Mouse (Mus musculus) kidney, embryonic 14.5 days (tissue): Measurements from ENCODE around the gene Fmo5. TPM values are rescaled to one million over a fixed set of nuclear protein-coding genes. Genes with fewer than 3 reads are reported as not detected.

Source experiments
- ATAC-seq: fragments of 200-750 bp; cut with Nextera tagmentation; 2 replicates; pipeline ENCODE4 v1.8.0; 2017; ENCODE audit warnings: moderate number of reproducible peaks, mild to moderate bottlenecking, moderate TSS enrichment, moderate library complexity; ENCODE audit not compliant: low FRiP score, low TSS enrichment
- H3K27ac ChIP-seq: fragments of 300-500 bp; sonication (generic); 2 replicates; pipeline ENCODE4 v1.5.1; 2014; ENCODE audit warnings: low read depth, mild to moderate bottlenecking, low read length, moderate library complexity, mixed read lengths
- H3K27me3 ChIP-seq: fragments of 300-500 bp; sonication (generic); 2 replicates; pipeline ENCODE4 v1.6.1; 2014; ENCODE audit warnings: mild to moderate bottlenecking, low read length; ENCODE audit not compliant: control insufficient read depth, insufficient read depth
- H3K36me3 ChIP-seq: fragments of 300-500 bp; sonication (generic); 2 replicates; pipeline ENCODE4 v1.6.1; 2014; ENCODE audit warnings: low read length, mixed read lengths; ENCODE audit not compliant: control insufficient read depth, insufficient read depth
- H3K4me1 ChIP-seq: fragments of 300-500 bp; sonication (generic); 2 replicates; pipeline ENCODE4 v1.6.1; 2014; ENCODE audit warnings: low read length, mixed read lengths; ENCODE audit not compliant: control insufficient read depth, insufficient read depth
- H3K4me2 ChIP-seq: fragments of 300-500 bp; sonication (generic); replicated peaks from 2 replicates; pipeline ENCODE4 v1.6.1; 2014; ENCODE audit warnings: low read depth, mild to moderate bottlenecking, low read length
- H3K4me3 ChIP-seq: fragments of 300-500 bp; sonication (generic); 2 replicates; pipeline ENCODE4 v1.5.1; 2014; ENCODE audit warnings: mild to moderate bottlenecking, low read length
- H3K9ac ChIP-seq: fragments of 300-500 bp; sonication (generic); 2 replicates; pipeline ENCODE4 v1.6.1; 2014; ENCODE audit warnings: low read depth, mild to moderate bottlenecking, low read length, moderate library complexity
- H3K9me3 ChIP-seq: fragments of 300-500 bp; sonication (generic); 2 replicates; pipeline ENCODE4 v1.6.1; 2016; ENCODE audit warnings: low read length; ENCODE audit not compliant: control insufficient read depth
- WGBS: fragments of 180-500 bp; shearing (Covaris S2); extraction: QIAGEN DNeasy Blood & Tissue Kit; methylation state at CpG from one replicate; pipeline ENCODE4 v1.1.7; 2014; 5-methylcytosine and 5-hydroxymethylcytosine counted together
- microRNA-seq: library from miRNA; unstranded; fragments of <30 nt; microRNA quantifications from one replicate; pipeline ENCODE4, GENCODE M21; 2016
- polyA plus RNA-seq: library from polyadenylated mRNA; unstranded; fragments of >200 nt; fragmentation: Nextera tagmentation; extraction: Ambion mirVana; gene quantifications from 2 replicates; pipeline ENCODE4 v1.2.1, GENCODE M21; 2014

Gene Fmo5
- polyA plus RNA-seq, 1 experiment from 2014 or later, result 1.8 TPM

DNA sequence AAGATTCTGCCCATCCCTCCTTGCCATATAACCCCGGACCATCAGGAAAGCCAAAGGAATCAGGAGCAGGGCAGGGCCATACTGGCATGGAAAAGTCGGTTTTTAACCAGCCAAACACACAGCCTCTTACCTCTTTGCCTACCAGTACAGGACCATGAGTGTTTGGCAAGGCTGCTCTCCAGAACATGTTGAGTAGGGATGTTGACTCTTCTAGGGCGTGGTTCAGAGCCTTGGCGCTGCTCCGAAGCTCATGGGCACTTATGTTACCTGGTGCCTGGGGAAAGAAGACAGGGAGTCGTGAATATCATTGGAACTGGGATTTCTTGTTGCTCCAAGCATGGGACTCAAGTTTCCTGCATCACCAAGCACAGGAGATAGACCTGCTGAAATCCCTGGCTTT is 65.2 kb downstream of the Fmo5 start:
- WGBS, result 90% methylated on average over 6 of the region's 6 CpGs
- no peak overlapping the region for H3K4me2 ChIP-seq
- no peak for ATAC-seq

DNA sequence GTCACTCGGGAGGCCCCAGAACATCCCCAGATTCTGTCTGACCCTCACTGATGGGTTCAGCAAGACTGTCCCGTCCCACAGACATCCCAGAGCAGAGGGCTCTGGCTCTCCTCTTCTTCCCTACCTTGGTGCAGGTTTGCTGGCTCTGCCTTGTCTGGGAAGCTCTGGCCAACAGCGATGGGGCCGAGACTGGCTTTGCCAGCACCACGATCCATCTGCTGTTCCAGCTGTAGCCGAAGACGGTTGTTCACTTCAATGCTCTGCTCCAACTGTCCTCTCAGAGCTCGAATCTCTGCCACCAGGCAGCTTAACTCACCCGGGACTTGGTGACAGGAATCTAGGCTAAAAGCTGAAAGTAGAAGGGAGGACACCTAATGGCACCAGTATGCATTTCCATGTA is 68.3 kb downstream of the Fmo5 start:
- WGBS, result 85% methylated on average over 9 of the region's 9 CpGs

More for the DNA sequence above, 65.2 kb downstream of the Fmo5 start:
- Histone ChIP-seq H3K4me1 (no peaks in the 10 kb centered on the region), H3K27me3 (no peaks in the 10 kb centered on the region), H3K36me3 (no peaks in the 10 kb centered on the region), H3K27ac (no peak overlapping the region), H3K4me3 (no peak overlapping the region), H3K9ac (no peak overlapping the region), H3K9me3 (no peaks in the 10 kb centered on the region)

DNA sequence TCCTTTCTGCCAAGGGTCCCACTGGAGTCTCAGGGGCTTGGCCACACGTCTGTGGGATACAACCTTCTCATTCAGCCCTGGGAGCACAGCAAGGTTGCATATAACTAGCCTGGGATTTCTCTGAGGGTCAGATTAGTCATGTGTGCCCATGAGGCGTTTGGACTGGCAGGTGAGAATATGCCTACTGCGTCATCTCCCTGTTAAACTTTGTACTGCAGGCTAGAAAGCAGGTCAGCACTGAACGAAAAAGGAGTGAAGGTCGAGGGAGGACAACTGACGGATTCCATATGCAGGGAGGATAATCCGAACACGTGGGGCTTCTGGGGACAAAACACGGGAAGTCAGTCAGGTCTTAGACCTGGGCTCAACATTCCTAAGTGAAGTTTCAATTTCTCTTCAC is 68.7 kb downstream of the Fmo5 start:
- H3K4me3 ChIP-seq, result no peak overlapping the region
- H3K9me3 ChIP-seq, result no peaks in the 10 kb centered on the region
- H3K36me3 ChIP-seq, result no peaks in the 10 kb centered on the region
- no peak for ATAC-seq
- H3K27ac ChIP-seq, result no peak overlapping the region
- no peaks in the 10 kb centered on the region for H3K27me3 ChIP-seq
- H3K4me2 ChIP-seq, result no peak overlapping the region
- H3K9ac ChIP-seq, result no peak overlapping the region
- whole genome bisulfite sequencing, result 53% methylated on average over 9 of the region's 9 CpGs
- H3K4me1 ChIP-seq, result no peaks in the 10 kb centered on the region

More for the DNA sequence above, 68.3 kb downstream of the Fmo5 start:
- no peak overlapping the region for H3K27ac ChIP-seq
- no peak overlapping the region for H3K4me3 ChIP-seq
- H3K27me3 ChIP-seq, result no peaks in the 10 kb centered on the region
- H3K9ac ChIP-seq, result no peak overlapping the region
- no peak for ATAC-seq
- H3K4me1 ChIP-seq, result no peaks in the 10 kb centered on the region
- no peaks in the 10 kb centered on the region for H3K9me3 ChIP-seq
- H3K4me2 ChIP-seq, result no peak overlapping the region
- H3K36me3 ChIP-seq, result no peaks in the 10 kb centered on the region

DNA sequence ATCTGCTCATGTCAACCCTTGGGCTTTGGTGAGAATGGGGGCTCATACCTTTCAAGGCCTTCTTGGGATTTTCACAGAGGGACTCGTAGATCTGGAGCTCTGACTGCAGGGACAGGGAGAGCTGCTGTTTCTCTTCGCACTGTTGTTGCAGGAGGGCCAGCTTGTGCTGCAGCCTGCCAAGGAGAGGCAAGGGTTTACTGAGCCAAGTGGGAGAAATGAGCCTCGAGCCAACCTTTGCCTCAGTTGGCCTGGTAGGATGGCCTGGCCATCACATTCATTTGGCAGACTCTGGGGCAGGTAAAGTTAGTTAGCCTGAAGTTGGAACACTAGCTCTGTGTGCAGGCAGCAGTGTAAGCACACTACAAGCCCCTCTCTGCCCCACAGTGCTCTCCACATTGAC is 70.5 kb downstream of the Fmo5 start:
- no peaks in the 10 kb centered on the region for H3K9me3 ChIP-seq
- H3K4me2 ChIP-seq, result no peak overlapping the region
- no peaks in the 10 kb centered on the region for H3K36me3 ChIP-seq
- H3K4me1 ChIP-seq, result no peaks in the 10 kb centered on the region
- 84% methylated on average over 3 of the region's 3 CpGs for WGBS
- no peak overlapping the region for H3K4me3 ChIP-seq
- H3K27ac ChIP-seq, result no peak overlapping the region
- no peak overlapping the region for H3K9ac ChIP-seq
- H3K27me3 ChIP-seq, result no peaks in the 10 kb centered on the region
- no peak for ATAC-seq

DNA sequence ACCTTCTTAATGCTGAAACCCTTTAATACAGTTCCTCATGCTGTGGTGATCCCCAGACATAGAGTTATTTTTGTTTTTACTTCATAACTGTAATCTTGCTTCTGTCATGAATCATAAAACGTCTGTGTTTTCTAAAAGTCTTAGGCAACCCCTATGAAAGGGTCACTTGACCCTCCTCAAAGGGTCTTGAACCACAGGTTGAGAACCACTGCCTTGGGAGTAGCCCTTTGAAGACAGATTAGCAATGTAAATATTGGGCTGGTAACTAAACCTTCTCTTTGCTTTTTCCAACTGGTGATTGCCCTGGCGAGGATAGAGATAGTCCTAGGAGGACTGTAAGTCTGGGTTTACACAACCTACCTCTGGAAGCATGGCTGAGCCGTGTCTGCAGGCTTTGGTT is 72.6 kb downstream of the Fmo5 start:
- Histone ChIP-seq H3K4me1 (no peaks in the 10 kb centered on the region), H3K4me2 (no peak overlapping the region), H3K9ac (no peak overlapping the region), H3K27me3 (no peaks in the 10 kb centered on the region), H3K4me3 (no peak overlapping the region), H3K9me3 (no peaks in the 10 kb centered on the region), H3K27ac (no peak overlapping the region), H3K36me3 (no peaks in the 10 kb centered on the region)
- 53% methylated on average over 3 of the region's 3 CpGs for WGBS
- ATAC-seq, result no peak

DNA sequence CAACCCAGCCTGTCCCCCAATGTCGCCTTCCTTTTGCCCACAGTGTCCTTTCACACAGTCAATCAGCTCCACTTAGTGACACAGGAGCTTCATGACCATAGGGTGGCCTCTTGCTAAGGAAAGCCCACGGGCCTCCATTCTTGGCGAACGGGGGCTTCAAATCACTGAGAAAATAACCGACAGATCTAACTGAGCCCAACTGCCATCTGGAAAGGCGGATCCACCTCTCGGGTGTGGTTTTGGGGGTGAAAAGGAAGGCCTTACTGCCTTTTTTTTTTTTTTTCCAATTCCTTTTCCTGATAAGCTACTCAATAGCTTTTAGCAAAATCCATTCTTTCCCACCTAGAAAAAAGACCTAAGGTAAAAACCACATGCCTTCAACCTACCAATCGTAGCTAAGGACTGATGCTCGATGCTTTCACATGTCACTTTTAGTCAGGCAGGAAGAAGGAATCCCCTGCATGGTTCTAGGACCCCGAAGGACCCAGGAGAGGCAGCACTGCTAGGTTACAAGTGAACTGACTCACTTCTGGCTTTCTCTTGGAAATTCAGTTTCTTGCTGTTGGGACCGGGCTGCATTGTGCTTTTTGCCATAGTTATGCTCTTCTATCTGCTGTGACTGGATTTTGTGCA is 74.0 kb downstream of the Fmo5 start:
- no peak overlapping the region for H3K27ac ChIP-seq
- no peak overlapping the region for H3K4me3 ChIP-seq
- ATAC-seq, result no peak
- no peak overlapping the region for H3K4me2 ChIP-seq
- H3K9me3 ChIP-seq, result no peaks in the 10 kb centered on the region
- H3K9ac ChIP-seq, result no peak overlapping the region
- H3K36me3 ChIP-seq, result no peaks in the 10 kb centered on the region
- H3K4me1 ChIP-seq, result no peaks in the 10 kb centered on the region
- no peaks in the 10 kb centered on the region for H3K27me3 ChIP-seq
- WGBS, result 91% methylated on average over 11 of the region's 11 CpGs

Small RNAs within 50 kb of the gene (microRNA-seq; reads per million reads assigned to microRNA genes)
- not detected for gene Mir7225

Other genes starting within 250 kb of the Fmo5 start
- gene Olfr1402, start 206.8 kb upstream of the Fmo5 start, polyA plus RNA-seq, result not detected in 2 replicates
- 11.5 and 18.1 TPM in 2 replicates for gene Chd1l, start 18.6 kb upstream of the Fmo5 start, polyA plus RNA-seq
- 3.1 and 4.6 TPM in 2 replicates for gene Prkab2, start 29.4 kb downstream of the Fmo5 start, polyA plus RNA-seq
- not detected in 2 replicates for gene Gm17651, start 45.9 kb downstream of the Fmo5 start, polyA plus RNA-seq